Mouse (Mus musculus): ENCODE data around the gene Tmprss9.

DNA sequence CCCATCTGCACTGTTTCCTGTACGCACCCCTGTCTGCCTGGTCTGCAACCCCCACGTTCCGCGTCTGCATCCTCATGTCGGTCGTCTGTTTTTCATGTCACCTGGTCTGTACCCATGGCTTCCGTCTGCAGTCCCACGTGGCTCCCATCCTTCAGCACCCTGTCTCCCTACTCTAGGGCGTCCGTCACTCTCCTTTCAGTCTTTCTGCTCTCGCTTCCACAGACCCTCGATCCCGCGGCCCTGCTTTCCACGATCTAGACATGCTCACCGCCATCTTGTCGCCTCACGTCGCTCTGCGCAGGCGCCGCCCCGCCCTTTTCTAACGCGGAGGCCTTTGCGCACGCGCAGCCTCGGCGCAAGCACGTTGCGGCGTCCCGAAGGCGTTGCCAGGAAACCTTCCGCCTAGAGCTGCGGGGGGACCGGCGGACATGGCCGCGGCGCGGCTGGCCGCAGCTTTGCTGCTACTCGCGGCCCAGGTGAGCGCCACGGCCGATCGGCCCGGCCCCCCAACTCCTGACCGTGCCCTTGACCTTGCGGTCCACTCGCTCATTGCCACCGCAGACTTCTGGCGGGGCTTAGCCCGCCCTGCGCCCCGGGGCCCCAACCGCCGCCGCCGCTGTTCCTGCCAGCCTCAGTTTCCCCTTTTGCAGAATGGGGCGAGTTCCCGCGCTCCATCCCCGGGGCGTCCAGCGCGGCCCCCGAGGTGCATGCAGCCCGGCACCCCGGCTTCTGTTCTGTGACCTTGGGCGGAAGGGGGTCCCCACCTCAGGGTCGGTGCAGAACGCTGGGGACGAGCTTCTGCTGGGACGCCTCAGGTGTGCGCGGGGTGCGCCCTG is 16.5 kb upstream of the Tmprss9 start, which contains the start of the genes Lsm7 and Sppl2b:
- TF ChIP-seq CTCF (IDR thresholded peaks at IDR 0.05; ENCODE audit: low read depth, low read length) (no peak), POLR2A (IDR thresholded peaks at IDR 0.05; ENCODE audit: borderline replicate concordance, low read depth, low read length) (no peak)
